Mouse (Mus musculus) kidney, embryonic 14.5 days (tissue): ENCODE results near the gene Mtr. TPM values are rescaled to one million over a fixed set of nuclear protein-coding genes. Genes with fewer than 3 reads are reported as not detected.

Source experiments
- ATAC-seq: fragments of 200-750 bp; cut with Nextera tagmentation; 2 replicates; pipeline ENCODE4 v1.8.0; 2017; ENCODE audit warnings: moderate number of reproducible peaks, mild to moderate bottlenecking, moderate TSS enrichment, moderate library complexity; ENCODE audit not compliant: low FRiP score, low TSS enrichment
- H3K27ac ChIP-seq: fragments of 300-500 bp; sonication (generic); 2 replicates; pipeline ENCODE4 v1.5.1; 2014; ENCODE audit warnings: low read depth, mild to moderate bottlenecking, low read length, moderate library complexity, mixed read lengths
- H3K27me3 ChIP-seq: fragments of 300-500 bp; sonication (generic); 2 replicates; pipeline ENCODE4 v1.6.1; 2014; ENCODE audit warnings: mild to moderate bottlenecking, low read length; ENCODE audit not compliant: control insufficient read depth, insufficient read depth
- H3K36me3 ChIP-seq: fragments of 300-500 bp; sonication (generic); 2 replicates; pipeline ENCODE4 v1.6.1; 2014; ENCODE audit warnings: low read length, mixed read lengths; ENCODE audit not compliant: control insufficient read depth, insufficient read depth
- H3K4me1 ChIP-seq: fragments of 300-500 bp; sonication (generic); 2 replicates; pipeline ENCODE4 v1.6.1; 2014; ENCODE audit warnings: low read length, mixed read lengths; ENCODE audit not compliant: control insufficient read depth, insufficient read depth
- H3K4me2 ChIP-seq: fragments of 300-500 bp; sonication (generic); replicated peaks from 2 replicates; pipeline ENCODE4 v1.6.1; 2014; ENCODE audit warnings: low read depth, mild to moderate bottlenecking, low read length
- H3K4me3 ChIP-seq: fragments of 300-500 bp; sonication (generic); 2 replicates; pipeline ENCODE4 v1.5.1; 2014; ENCODE audit warnings: mild to moderate bottlenecking, low read length
- H3K9ac ChIP-seq: fragments of 300-500 bp; sonication (generic); 2 replicates; pipeline ENCODE4 v1.6.1; 2014; ENCODE audit warnings: low read depth, mild to moderate bottlenecking, low read length, moderate library complexity
- H3K9me3 ChIP-seq: fragments of 300-500 bp; sonication (generic); 2 replicates; pipeline ENCODE4 v1.6.1; 2016; ENCODE audit warnings: low read length; ENCODE audit not compliant: control insufficient read depth
- WGBS: fragments of 180-500 bp; shearing (Covaris S2); extraction: QIAGEN DNeasy Blood & Tissue Kit; methylation state at CpG from one replicate; pipeline ENCODE4 v1.1.7; 2014; 5-methylcytosine and 5-hydroxymethylcytosine counted together
- polyA plus RNA-seq: library from polyadenylated mRNA; unstranded; fragments of >200 nt; fragmentation: Nextera tagmentation; extraction: Ambion mirVana; gene quantifications from 2 replicates; pipeline ENCODE4 v1.2.1, GENCODE M21; 2014

Mtr gene
- polyA plus RNA-seq, 1 experiment from 2014 or later = 19.7 TPM

GRCm38 (mm10) chr13:12255911-12256705 is 1.8 kb downstream of the Mtr start:
- no peak overlapping the region for H3K27ac ChIP-seq
- H3K4me1 ChIP-seq = peaks cover 8% of the 10 kb centered on the region; the same call in 1 of the 2 replicates
- H3K4me3 ChIP-seq = peak overlapping the region; percentile 66
- no peak for ATAC-seq
- H3K4me2 ChIP-seq = peak overlapping the region; percentile 69
- 70% methylated on average over 3 of the region's 3 CpGs for WGBS
- H3K27me3 ChIP-seq = no peaks in the 10 kb centered on the region
- H3K9ac ChIP-seq = no peak overlapping the region; the same call in 1 of the 2 replicates
- peaks cover 10% of the 10 kb centered on the region; the same call in 1 of the 2 replicates for H3K36me3 ChIP-seq
- H3K9me3 ChIP-seq = no peaks in the 10 kb centered on the region

- no peak overlapping the region for H3K27ac ChIP-seq
- no peaks in the 10 kb centered on the region for H3K9me3 ChIP-seq
- H3K4me2 ChIP-seq = no peak overlapping the region
- H3K27me3 ChIP-seq = no peaks in the 10 kb centered on the region
- no peak overlapping the region for H3K4me3 ChIP-seq
- H3K9ac ChIP-seq = no peak overlapping the region
- over 99% methylated on average over 3 of the region's 3 CpGs for WGBS
- H3K4me1 ChIP-seq = no peaks in the 10 kb centered on the region
- ATAC-seq = no peak
- H3K36me3 ChIP-seq = peaks cover 36% of the 10 kb centered on the region
Observed at GRCm38 (mm10) chr13:12250496-12250895, 7.4 kb downstream of the Mtr start.

- no peak overlapping the region for H3K9ac ChIP-seq
- no peaks in the 10 kb centered on the region for H3K9me3 ChIP-seq
- no peak overlapping the region for H3K4me3 ChIP-seq
- no peak for ATAC-seq
- peaks cover 40% of the 10 kb centered on the region for H3K36me3 ChIP-seq
- H3K4me2 ChIP-seq = no peak overlapping the region
- H3K27ac ChIP-seq = no peak overlapping the region
- 83% methylated on average over 8 of the region's 8 CpGs for WGBS
- no peaks in the 10 kb centered on the region for H3K4me1 ChIP-seq
- no peaks in the 10 kb centered on the region for H3K27me3 ChIP-seq
Observed at GRCm38 (mm10) chr13:12249195-12249898, 8.6 kb downstream of the Mtr start.

GRCm38 (mm10) chr13:12245938-12246337 is 12.0 kb downstream of the Mtr start:
- 92% methylated on average over 2 of the region's 2 CpGs for WGBS
- Histone ChIP-seq H3K4me1 (no peaks in the 10 kb centered on the region), H3K9me3 (no peaks in the 10 kb centered on the region), H3K36me3 (peaks cover 54% of the 10 kb centered on the region), H3K9ac (no peak overlapping the region), H3K4me2 (no peak overlapping the region), H3K27ac (no peak overlapping the region), H3K27me3 (no peaks in the 10 kb centered on the region), H3K4me3 (no peak overlapping the region)
- no peak for ATAC-seq

- Histone ChIP-seq H3K4me2 (no peak overlapping the region), H3K9me3 (no peaks in the 10 kb centered on the region), H3K36me3 (peaks cover 53% of the 10 kb centered on the region), H3K27me3 (no peaks in the 10 kb centered on the region), H3K27ac (no peak overlapping the region), H3K4me1 (no peaks in the 10 kb centered on the region), H3K9ac (no peak overlapping the region), H3K4me3 (no peak overlapping the region)
- WGBS = 91% methylated on average over 4 of the region's 4 CpGs
- no peak for ATAC-seq
Observed at GRCm38 (mm10) chr13:12243991-12244390, 13.9 kb downstream of the Mtr start.

GRCm38 (mm10) chr13:12232141-12232540 is 25.8 kb downstream of the Mtr start:
- H3K27ac ChIP-seq = no peak overlapping the region
- no peak overlapping the region for H3K9ac ChIP-seq
- no peak overlapping the region for H3K4me3 ChIP-seq
- peaks cover 51% of the 10 kb centered on the region for H3K36me3 ChIP-seq
- H3K4me2 ChIP-seq = no peak overlapping the region
- H3K9me3 ChIP-seq = no peaks in the 10 kb centered on the region
- no peaks in the 10 kb centered on the region for H3K27me3 ChIP-seq
- H3K4me1 ChIP-seq = no peaks in the 10 kb centered on the region
- no peak for ATAC-seq
- 91% methylated on average over 4 of the region's 4 CpGs for WGBS

GRCm38 (mm10) chr13:12228248-12228647 is 29.7 kb downstream of the Mtr start:
- no peaks in the 10 kb centered on the region for H3K4me1 ChIP-seq
- 88% methylated on average over 4 of the region's 4 CpGs for WGBS
- H3K27ac ChIP-seq = no peak overlapping the region
- no peak overlapping the region for H3K4me3 ChIP-seq
- H3K4me2 ChIP-seq = no peak overlapping the region
- H3K36me3 ChIP-seq = peaks cover 66% of the 10 kb centered on the region
- H3K9ac ChIP-seq = no peak overlapping the region
- ATAC-seq = no peak
- no peaks in the 10 kb centered on the region for H3K27me3 ChIP-seq
- no peaks in the 10 kb centered on the region for H3K9me3 ChIP-seq

- 80% methylated on average over 5 of the region's 5 CpGs for WGBS
- Histone ChIP-seq H3K9me3 (no peaks in the 10 kb centered on the region), H3K27ac (no peak overlapping the region), H3K36me3 (peaks cover 66% of the 10 kb centered on the region), H3K4me1 (no peaks in the 10 kb centered on the region), H3K4me2 (no peak overlapping the region), H3K9ac (no peak overlapping the region), H3K27me3 (no peaks in the 10 kb centered on the region), H3K4me3 (no peak overlapping the region)
- no peak for ATAC-seq
Observed at GRCm38 (mm10) chr13:12227606-12228005, 30.3 kb downstream of the Mtr start.

GRCm38 (mm10) chr13:12218603-12219002 is 39.3 kb downstream of the Mtr start:
- H3K36me3 ChIP-seq = peaks cover 54% of the 10 kb centered on the region
- no peak overlapping the region for H3K4me3 ChIP-seq
- no peak overlapping the region for H3K9ac ChIP-seq
- H3K4me1 ChIP-seq = no peaks in the 10 kb centered on the region
- no peaks in the 10 kb centered on the region for H3K27me3 ChIP-seq
- H3K27ac ChIP-seq = no peak overlapping the region
- ATAC-seq = no peak
- H3K4me2 ChIP-seq = no peak overlapping the region
- H3K9me3 ChIP-seq = no peaks in the 10 kb centered on the region
- 94% methylated on average over 14 of the region's 14 CpGs for WGBS
